Mouse (Mus musculus) stomach, postnatal 0 days (tissue): ENCODE results near the gene Tas2r124.

Source experiments
- CTCF ChIP-seq: IDR thresholded peaks from 2 replicates; pipeline ENCODE4 v1.5.1; 2016; ENCODE audit warnings: antibody characterized with exemption, low read depth, mild to moderate bottlenecking, moderate library complexity
- EP300 ChIP-seq: optimal IDR thresholded peaks from 2 replicates; pipeline ENCODE3; 2016; ENCODE audit warnings: antibody characterized with exemption

GRCm38 (mm10) chr6:132802518-132802917 is 48.0 kb downstream of the Tas2r124 start, which contains the start of gene Tas2r117:
- TF ChIP-seq CTCF (no peak), EP300 (no peak)
